Mouse (Mus musculus): ENCODE results near the gene Sox13. TPM values are rescaled to one million over a fixed set of nuclear protein-coding genes. Genes with fewer than 3 reads are reported as not detected.
"Not testable (repeated sequence)": the region's sequence is repeated elsewhere in the genome, so short reads cannot be mapped to it uniquely, and the experiment has no call there.

Sox13 gene
- polyA plus RNA-seq, 1 experiment from 2014 or later: 4.0 TPM

DNA sequence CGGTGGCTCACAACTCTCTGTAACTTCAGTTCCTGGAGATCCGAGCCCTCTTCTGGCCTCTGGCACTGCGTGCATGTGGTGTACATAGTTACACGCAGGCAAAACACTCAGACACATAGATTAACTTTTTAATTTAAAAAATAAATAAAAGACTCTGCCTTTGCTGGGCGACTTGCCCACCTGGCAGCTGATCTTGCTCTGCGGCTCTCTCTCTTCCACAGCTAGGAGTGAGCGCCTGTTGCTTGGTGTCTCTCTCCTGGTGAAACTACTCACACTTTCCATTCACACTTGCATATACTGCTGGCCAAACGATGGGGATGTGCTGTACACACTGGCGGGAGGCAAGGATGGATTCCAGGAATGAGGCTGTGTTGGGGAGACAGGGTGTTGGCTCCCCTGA is 77.6 kb downstream of the Sox13 start:
- no peaks in the 10 kb centered on the region for H3K36me3 ChIP-seq (ENCODE audit: control insufficient read depth, insufficient read depth, low read length)
- no peak for ATAC-seq (ENCODE audit: low read depth)
- 86% methylated on average over 9 of the region's 9 CpGs for WGBS
- no peaks in the 10 kb centered on the region for H3K9me3 ChIP-seq (ENCODE audit: control insufficient read depth, low read length)
- 0 out of 2 replicates have a peak, but pooled peaks cover 4% of the 10 kb centered on the region for H3K4me1 ChIP-seq (ENCODE audit: control insufficient read depth, insufficient read depth, low read length)
- no peak overlapping the region for H3K4me2 ChIP-seq (ENCODE audit: low read depth, low read length)
- H3K27me3 ChIP-seq (ENCODE audit: control insufficient read depth, insufficient read depth, low read length): no peaks in the 10 kb centered on the region
- no peak overlapping the region for H3K27ac ChIP-seq (ENCODE audit: low read depth, low read length)
- no peak overlapping the region for H3K4me3 ChIP-seq (ENCODE audit: low read depth, low read length)
- no peak overlapping the region for H3K9ac ChIP-seq (replicated peaks; ENCODE audit: low read depth, low read length)

DNA sequence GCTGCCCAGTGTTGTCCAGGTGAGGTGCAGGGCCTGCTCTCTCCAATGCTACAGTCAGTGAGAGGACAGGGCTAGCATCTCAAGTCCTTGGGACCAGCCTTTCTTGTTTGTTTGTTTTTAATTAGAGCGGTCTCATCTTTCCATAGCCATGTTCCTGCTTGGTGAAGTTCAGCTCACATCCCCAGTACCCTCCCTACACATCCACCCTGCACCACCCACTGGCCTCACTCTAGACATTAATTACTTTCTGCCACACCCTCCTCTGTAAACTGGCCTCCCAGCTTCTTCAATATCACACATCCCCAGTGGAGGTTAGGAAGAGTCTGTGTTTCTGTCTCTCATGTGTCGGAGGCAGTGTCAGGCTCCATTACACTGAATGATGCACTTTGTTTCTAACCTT is 79.8 kb downstream of the Sox13 start:
- no peaks in the 10 kb centered on the region for H3K4me1 ChIP-seq (ENCODE audit: control insufficient read depth, insufficient read depth, low read length)
- no peak overlapping the region for H3K9ac ChIP-seq (replicated peaks; ENCODE audit: low read depth, low read length)
- WGBS: 96% methylated on average over 2 of the region's 2 CpGs
- H3K4me2 ChIP-seq (ENCODE audit: low read depth, low read length): no peak overlapping the region
- ATAC-seq (ENCODE audit: low read depth): no peak
- no peaks in the 10 kb centered on the region for H3K9me3 ChIP-seq (ENCODE audit: control insufficient read depth, low read length)
- H3K4me3 ChIP-seq (ENCODE audit: low read depth, low read length): no peak overlapping the region
- H3K27me3 ChIP-seq (ENCODE audit: control insufficient read depth, insufficient read depth, low read length): no peaks in the 10 kb centered on the region
- no peaks in the 10 kb centered on the region for H3K36me3 ChIP-seq (ENCODE audit: control insufficient read depth, insufficient read depth, low read length)
- no peak overlapping the region for H3K27ac ChIP-seq (ENCODE audit: low read depth, low read length)

GRCm38 (mm10) chr1:133340403-133340802 is 83.8 kb downstream of the Sox13 start:
- not testable (repeated sequence) for ATAC-seq (ENCODE audit: low read depth); H3K9ac ChIP-seq (replicated peaks; ENCODE audit: low read depth, low read length); H3K27me3 ChIP-seq (ENCODE audit: control insufficient read depth, insufficient read depth, low read length); H3K36me3 ChIP-seq (ENCODE audit: control insufficient read depth, insufficient read depth, low read length); H3K9me3 ChIP-seq (ENCODE audit: control insufficient read depth, low read length); H3K4me1 ChIP-seq (ENCODE audit: control insufficient read depth, insufficient read depth, low read length); H3K27ac ChIP-seq (ENCODE audit: low read depth, low read length); H3K4me2 ChIP-seq (ENCODE audit: low read depth, low read length); H3K4me3 ChIP-seq (ENCODE audit: low read depth, low read length)
- WGBS: 71% methylated on average over 1 of the region's 1 CpGs

DNA sequence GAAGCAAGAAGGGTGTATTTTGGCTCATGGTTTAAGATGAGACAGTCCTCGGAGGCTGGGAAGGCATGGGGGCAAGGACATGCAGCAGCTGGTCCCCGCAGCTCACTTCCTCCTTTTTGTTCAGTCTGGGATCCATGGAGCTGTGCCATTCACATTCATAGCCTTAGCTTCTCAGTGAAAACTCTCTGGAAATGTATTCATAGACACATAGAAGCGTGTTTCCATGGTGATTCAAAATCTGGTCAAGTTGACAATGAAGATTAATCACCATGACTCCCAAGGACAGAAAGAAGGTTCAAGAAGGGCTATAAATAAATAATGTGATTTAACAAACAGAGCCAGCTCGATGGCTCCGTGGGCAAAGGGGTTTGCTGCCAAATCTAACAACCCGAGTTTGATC is 90.2 kb downstream of the Sox13 start:
- Histone ChIP-seq H3K36me3 (ENCODE audit: control insufficient read depth, insufficient read depth, low read length) (no peaks in the 10 kb centered on the region), H3K4me1 (ENCODE audit: control insufficient read depth, insufficient read depth, low read length) (peaks cover 12% of the 10 kb centered on the region), H3K9ac (replicated peaks; ENCODE audit: low read depth, low read length) (no peak overlapping the region), H3K27me3 (ENCODE audit: control insufficient read depth, insufficient read depth, low read length) (no peaks in the 10 kb centered on the region), H3K4me2 (ENCODE audit: low read depth, low read length) (no peak overlapping the region), H3K4me3 (ENCODE audit: low read depth, low read length) (no peak overlapping the region), H3K27ac (ENCODE audit: low read depth, low read length) (no peak overlapping the region), H3K9me3 (ENCODE audit: control insufficient read depth, low read length) (no peaks in the 10 kb centered on the region)
- no peak for ATAC-seq (ENCODE audit: low read depth)
- 59% methylated on average over 6 of the region's 6 CpGs for WGBS

DNA sequence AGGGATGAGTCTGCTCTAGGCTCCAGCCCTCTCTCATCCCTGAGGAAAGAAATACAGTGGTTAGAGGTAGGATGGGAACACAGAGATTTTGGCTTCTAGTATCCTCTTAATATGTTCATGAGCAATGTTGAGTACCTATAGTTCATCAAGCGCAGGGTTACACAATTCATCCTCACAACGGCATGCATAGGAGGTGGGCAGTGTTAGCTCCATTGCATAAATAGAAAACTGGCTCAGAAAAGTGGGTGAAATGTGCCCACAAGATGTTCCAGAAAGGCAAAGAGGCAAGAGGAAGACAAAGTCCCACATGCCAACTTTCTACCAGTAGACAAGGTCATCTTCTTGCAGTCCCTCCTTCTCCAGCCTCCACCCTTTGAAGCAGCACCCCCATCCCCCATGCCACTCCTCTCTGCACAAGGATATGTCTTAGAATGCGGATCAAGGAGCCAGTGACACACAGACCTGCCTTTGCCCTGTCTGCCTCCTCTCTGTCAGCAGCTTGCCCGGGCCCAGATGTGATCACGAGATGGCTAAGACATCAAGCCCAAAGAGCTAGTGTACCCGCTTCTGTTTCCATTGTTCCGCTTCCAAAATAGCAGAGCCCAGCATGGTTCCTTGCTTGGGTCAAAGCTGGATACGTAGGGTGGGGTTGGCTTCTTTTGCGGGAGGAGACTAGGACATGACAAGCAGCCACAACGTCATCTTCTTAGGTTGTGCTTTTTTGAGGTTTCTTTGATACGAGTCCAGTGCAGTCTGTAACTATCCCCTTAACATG is 91.3 kb downstream of the Sox13 start:
- H3K4me2 ChIP-seq (ENCODE audit: low read depth, low read length): no peak overlapping the region
- no peaks in the 10 kb centered on the region for H3K36me3 ChIP-seq (ENCODE audit: control insufficient read depth, insufficient read depth, low read length)
- 93% methylated on average over 11 of the region's 11 CpGs for WGBS
- no peaks in the 10 kb centered on the region for H3K27me3 ChIP-seq (ENCODE audit: control insufficient read depth, insufficient read depth, low read length)
- H3K4me3 ChIP-seq (ENCODE audit: low read depth, low read length): no peak overlapping the region
- H3K9ac ChIP-seq (replicated peaks; ENCODE audit: low read depth, low read length): no peak overlapping the region
- no peak for ATAC-seq (ENCODE audit: low read depth)
- peaks cover 12% of the 10 kb centered on the region for H3K4me1 ChIP-seq (ENCODE audit: control insufficient read depth, insufficient read depth, low read length)
- no peaks in the 10 kb centered on the region for H3K9me3 ChIP-seq (ENCODE audit: control insufficient read depth, low read length)
- no peak overlapping the region for H3K27ac ChIP-seq (ENCODE audit: low read depth, low read length)

Other genes with a start within 250 kb of the Sox13 start
- not detected in 2 replicates for gene Golt1a, start 114.6 kb downstream of the Sox13 start, polyA plus RNA-seq (2014; fragmentation: Nextera tagmentation; extraction: Ambion mirVana)
- not detected in 2 replicates for gene Kiss1, start 102.5 kb downstream of the Sox13 start, polyA plus RNA-seq (2014; fragmentation: Nextera tagmentation; extraction: Ambion mirVana)
- 0.39 and 0.83 TPM in 2 replicates for gene Ren1, start 73.9 kb downstream of the Sox13 start, polyA plus RNA-seq (2014; fragmentation: Nextera tagmentation; extraction: Ambion mirVana)
- 15.4 and 21.6 TPM in 2 replicates for gene Etnk2, start 60.8 kb downstream of the Sox13 start, polyA plus RNA-seq (2014; fragmentation: Nextera tagmentation; extraction: Ambion mirVana)
- 425 and 449 TPM in 2 replicates for gene Snrpe, start 185.9 kb upstream of the Sox13 start, polyA plus RNA-seq (2014; fragmentation: Nextera tagmentation; extraction: Ambion mirVana)
- gene Zbed6, start 236.5 kb upstream of the Sox13 start, polyA plus RNA-seq (2014; fragmentation: Nextera tagmentation; extraction: Ambion mirVana): not detected in 2 replicates
- gene Gm38394, start 236.9 kb upstream of the Sox13 start, polyA plus RNA-seq (2014; fragmentation: Nextera tagmentation; extraction: Ambion mirVana): 5.9 and 6.2 TPM in 2 replicates

Measured in neural tube, embryonic 14.5 days (tissue).